Mouse (Mus musculus): ENCODE measurements at regions not wholly inside any gene's neighbourhood (a gene's known extent, or its start where the extent isn't known, plus 50 kb on each side); places are given as distances from the start of the nearest gene placed in this dataset.

DNA sequence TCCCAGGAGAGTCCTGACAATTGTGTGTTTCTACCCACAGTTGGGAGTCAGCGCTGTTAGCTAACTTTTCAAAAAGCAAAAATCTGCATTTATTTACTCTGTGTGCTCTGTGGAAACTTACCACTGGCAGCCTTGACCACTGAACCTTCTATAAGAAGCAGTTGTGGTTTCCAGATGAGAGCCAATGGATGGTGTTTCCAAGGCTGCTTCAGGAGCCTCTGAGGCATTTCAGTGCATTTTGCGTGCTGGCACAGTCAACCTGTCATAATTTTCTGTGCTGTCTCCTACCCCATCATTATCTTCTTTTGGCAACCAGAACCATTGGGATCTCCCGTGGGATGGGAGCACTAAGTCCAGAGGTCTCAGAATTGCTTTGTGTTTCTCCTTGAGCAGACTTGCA lies 60.3 kb downstream of the 4930544G11Rik start:
- DNase-seq: no peak

DNA sequence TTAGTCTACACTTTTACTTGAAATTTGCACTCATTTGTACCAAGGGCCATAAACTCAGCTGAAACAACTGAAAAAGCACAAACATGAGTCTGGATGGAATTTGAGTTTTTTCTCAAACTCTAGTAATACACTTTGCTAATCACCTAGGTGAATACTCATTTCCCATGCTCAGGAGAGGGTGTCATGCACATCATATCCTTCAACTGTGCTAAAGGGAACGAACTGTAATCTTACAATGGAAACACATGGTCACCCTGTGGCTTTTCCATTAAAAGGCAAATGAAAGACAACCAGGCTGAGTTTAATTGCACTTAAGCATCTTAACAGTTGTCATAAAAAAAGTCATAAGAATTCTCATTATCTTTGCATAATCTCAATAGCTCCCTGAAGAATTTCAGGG lies 71.1 kb downstream of the 4930544G11Rik start:
- DNase-seq: no peak

- DNase-seq: no peak
Observed at GRCm38 (mm10) chr6:66036789-66037188, 84.4 kb downstream of the 4930544G11Rik start.

- no peak for DNase-seq
Observed at GRCm38 (mm10) chr6:66051852-66052251, 99.4 kb downstream of the 4930544G11Rik start.

DNA sequence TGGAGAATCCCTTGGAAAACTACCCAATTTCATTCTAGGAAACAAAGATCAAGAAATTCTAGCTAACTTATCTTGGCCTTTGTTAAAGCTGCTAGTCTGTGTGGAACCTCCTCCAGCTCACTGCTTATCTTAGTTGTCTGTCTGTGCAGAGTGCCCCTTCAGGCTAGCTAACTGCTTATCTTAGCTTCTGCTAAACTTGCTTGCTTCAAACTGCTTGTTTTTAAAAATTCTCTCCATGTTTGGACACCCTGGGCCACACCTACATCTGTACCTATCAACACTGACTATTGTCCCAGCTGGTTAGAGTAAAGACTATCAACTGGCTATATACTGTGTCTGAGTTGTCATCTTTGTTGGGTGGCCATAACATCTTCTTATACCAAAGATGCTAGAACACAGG lies 100.0 kb downstream of the 4930544G11Rik start:
- DNase-seq: no peak

DNA sequence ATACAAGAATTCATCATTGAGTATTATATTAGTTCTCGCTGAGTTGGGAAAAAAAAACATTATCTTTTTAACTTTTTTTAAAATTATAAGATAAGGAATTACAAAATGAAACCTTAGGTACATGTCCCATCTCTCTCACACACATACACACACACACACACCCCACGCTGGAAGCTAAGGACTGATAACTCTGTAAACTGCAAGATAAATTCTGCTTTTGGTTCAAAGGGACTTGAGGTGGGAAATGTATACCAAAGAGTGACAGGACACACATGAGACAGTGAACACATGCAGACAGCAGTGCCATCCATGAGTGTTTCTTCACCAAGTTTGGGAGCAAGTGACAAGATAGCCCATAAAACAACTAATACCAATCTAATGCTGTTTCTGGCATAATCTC lies 100.8 kb downstream of the 4930544G11Rik start:
- DNase-seq: no peak

DNA sequence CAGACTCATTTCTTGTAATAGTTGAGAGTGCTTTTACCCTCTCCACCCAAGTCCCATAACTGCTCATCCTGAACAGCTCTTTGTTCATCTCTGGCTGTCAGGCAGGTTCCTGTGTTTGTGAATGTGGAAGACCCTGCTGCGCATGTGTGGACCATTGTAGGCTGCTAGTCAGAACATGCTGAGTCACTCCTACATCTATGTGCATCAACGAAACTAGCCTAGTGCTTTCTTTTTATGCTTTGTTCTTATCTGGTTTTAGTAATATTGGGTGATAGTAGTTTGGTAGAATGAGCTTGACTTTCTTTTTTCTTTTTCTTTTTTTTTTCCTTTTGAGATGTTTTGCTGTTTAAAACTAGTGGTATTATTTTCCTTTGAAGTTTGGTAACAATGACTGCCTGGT lies 116.5 kb downstream of the 4930544G11Rik start:
- no peak for DNase-seq

DNA sequence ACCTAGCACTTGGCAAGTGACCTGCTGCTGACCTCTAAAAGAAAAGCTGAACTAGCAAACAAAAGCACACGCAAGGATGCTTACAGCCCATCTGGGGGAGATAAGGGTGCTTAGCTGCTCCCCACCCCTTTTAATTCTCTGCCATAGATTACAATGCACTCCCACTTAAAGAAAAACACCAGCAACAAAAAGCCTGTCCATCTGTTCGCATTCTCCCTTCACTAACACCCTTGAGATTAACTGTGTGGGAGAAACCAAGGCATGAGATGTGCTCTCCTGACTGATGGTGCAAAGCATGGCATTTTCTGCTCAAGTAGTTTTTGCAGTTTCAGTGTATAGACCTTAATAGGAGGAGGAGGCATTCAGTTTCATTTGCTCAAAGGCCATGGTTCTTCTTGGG lies 125.0 kb downstream of the 4930544G11Rik start:
- no peak for DNase-seq

- no peak for DNase-seq
Observed at GRCm38 (mm10) chr6:66078769-66079168, 126.4 kb downstream of the 4930544G11Rik start.

DNA sequence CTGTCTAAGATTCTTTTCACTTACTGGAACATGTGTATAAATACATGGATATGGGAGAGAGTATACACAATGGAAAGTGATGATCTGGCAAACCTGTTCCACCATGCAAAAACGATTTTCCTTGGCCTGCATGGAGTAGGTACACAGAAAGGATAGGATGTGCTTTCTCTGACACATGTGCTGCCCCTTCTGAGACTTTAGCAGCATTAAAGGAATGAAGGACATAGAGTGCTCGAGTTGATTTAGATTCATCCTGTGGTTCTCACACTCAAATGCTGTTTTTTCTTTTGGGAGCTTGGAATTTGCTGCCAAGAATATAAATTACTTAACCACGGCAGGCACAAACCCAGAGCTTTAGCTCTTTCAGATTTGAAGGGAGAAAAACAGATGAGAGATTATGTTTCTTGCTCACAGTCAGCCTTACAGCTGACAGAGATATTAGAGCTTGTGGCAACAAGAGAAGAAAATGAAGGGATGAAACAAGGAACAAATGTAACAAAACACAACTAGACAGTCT lies 149.2 kb downstream of the 4930544G11Rik start:
- no peak for DNase-seq

DNA sequence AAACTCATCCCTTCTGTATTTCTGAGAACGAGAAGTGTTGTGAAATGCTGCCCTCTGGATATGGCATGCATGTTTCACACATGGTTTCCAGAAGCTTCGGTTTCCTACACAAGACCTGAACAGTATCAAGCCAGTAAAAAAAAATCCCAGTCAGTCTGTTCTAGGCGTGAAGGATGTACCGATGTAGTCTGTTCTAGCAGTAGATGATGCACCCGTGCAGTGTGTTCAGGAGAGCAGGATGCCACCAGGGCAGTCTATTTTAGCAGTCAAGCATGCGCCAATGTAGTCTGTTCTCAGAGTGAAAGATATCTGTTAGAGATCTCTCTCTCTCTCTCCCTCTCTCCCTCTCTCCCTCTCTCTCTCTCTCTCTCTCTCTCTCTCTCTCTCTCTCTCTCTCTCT lies 162.0 kb downstream of the 4930544G11Rik start:
- DNase-seq: no peak

DNA sequence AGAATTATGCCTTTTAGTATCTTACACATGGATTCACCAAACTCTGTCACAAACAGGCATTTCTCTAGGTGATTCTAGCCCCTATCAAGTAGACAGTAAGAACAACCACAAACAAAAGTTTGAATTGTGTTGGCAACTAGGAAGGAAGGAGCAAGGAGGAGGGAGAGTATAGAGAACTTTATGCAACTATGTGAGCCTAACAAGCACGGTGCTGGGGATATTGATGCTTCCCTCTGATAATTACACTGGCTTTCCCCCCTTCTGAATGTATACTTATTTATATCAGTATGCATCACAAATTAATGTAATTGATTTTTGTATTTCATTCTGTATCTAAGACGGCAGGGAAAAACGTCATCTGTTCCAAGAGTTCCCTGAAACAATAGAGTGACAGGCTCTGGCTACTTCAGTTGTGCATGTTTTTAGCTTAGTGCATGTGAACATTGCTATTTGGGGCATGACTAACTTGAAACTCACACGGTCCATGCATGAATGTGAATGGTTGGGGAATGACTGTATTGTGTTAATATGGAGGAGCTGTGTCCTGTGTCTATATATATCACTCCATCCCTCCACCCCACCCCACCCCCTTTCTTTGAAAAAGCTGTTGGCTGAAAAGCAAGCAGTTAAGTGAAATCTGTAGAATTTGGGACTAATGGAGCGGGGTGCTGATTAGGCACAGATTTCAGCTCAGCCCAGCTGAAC lies 169.2 kb downstream of the 4930544G11Rik start:
- DNase-seq: no peak

DNA sequence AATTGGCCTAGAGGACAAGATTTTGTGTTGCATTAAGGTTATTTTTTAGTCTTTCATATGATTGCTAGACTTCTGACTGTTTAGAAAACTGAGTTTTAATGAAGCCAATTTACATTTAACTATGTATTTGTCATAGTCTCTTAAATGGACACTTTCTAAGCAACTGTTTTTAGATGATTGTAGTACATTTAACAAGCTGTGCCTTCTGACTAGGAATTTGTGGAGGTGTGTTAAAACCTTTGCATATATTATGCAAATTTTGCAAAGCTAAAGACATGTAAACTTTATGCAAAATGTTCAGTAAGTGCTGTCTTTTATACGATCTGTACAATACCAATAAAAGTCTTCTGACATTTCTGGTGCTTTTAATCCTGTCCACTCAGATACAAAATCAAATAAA lies 171.9 kb downstream of the 4930544G11Rik start:
- no peak for DNase-seq

GRCm38 (mm10) chr6:66151786-66152185 lies 199.4 kb downstream of the 4930544G11Rik start:
- DNase-seq: no peak

DNA sequence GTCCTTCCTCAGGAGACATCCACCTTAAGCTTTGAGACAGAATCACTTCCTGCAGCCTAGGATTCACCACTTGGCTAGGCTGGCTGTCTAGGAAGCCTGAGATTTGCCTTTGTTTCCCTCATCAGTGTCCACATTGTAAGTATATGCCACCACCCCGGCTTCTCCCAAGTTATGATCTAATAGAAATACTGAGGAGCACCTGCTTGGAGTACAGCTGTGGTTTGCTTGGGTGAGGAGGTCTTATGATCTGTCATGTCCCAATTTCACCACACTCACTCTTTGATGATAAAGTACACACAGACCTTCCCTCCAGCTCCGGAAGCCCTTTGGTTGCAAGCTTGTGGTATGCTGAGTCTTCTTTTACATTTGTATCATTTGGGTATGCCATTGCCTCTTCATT lies 202.4 kb downstream of the 4930544G11Rik start:
- DNase-seq: no peak

DNA sequence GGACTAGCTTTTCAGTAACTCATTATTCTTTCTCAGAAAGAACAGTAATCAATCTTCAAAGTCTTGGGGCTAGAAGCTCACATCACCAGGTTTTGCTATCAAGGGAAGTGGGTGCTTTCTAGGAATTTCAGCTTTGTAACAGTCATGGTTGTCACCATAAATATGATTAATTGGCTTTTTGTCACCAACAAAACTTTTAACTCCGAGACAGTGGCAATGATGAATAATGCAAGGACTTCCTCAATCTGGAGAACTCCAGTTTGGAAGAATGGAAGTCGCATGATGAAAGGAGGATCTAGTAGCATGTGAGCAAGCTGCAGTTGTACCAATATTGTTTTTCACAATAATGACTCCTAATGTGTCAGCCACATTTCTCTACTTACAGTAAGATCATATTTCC lies 208.4 kb downstream of the 4930544G11Rik start:
- DNase-seq: no peak

- no peak for DNase-seq
Observed at GRCm38 (mm10) chr6:66168913-66169312, 216.5 kb downstream of the 4930544G11Rik start.

GRCm38 (mm10) chr6:66197990-66198389 lies 245.6 kb downstream of the 4930544G11Rik start:
- no peak for DNase-seq

GRCm38 (mm10) chr6:66200136-66200790 lies 247.9 kb downstream of the 4930544G11Rik start:
- no peak for DNase-seq

DNA sequence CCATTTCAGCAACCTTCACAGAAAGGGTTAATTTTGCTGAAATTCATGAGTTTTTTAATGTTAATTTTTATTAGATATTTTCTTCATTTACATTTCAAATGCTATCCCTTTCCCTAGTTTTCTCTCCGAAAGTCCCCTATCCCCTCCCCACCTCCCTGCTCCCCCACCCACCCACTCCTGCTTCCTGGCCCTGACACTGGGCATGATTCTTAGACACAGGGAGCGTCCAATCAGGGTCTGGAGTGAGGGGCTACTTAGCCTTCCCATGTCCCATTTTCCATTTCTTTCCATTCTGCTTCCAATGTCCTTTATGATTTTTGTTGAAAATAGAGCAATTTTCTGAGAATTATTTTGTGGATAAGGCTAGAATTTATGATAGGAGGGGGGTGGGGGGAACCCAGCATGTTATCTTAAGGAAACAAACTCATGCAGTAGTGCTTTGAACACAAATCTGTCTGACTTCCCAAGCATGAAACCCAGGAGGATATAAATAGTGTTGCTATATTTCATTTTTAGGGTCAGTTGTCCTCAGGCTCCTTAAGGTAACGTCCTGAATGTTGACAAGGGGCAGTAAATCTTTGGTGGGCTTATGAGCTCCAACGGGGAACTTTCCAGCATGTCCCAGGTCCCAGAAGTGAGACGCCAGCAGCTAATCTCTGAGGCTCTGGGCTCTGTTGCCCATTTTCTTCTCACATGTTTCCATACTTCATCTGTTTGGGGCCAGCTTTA lies 254.0 kb downstream of the 4930544G11Rik start:
- DNase-seq: no peak

GRCm38 (mm10) chr6:66217543-66217942 lies 265.1 kb downstream of the 4930544G11Rik start:
- no peak for DNase-seq

GRCm38 (mm10) chr6:66224164-66224903 lies 271.9 kb downstream of the 4930544G11Rik start:
- no peak for DNase-seq

DNA sequence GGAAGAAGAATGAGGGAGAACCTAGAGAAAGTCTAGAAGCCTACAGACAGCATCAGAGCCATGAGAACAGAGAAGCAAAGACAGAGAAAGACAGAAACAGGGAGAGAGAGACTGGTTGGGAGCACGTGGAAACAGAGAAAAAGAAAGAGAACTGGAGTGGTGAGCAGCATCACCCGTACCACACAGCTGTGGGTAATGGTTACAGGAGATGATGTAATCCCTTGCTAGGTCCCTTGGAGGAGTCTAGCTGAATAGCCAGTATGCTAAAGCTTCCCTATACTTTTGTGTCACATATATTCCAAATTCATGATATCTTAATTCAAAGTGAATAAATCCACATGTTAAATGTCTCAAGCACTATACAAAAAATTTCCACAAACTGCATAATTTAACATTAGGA lies 284.0 kb downstream of the 4930544G11Rik start:
- DNase-seq: no peak

Measured in adrenal gland, postnatal 14 days (tissue).